In genomic region chr14:60250879-60251278, GRCm38 (mm10) we compare ENCODE assay signal across 8 mouse cellular contexts. TPM values are rescaled to one million over a fixed set of nuclear protein-coding genes. Genes with fewer than 3 reads are reported as not detected.
DNase-seq lines count a peak whose midpoint lies in the region; ATAC-seq lines count a peak whose summit lies in the region.

No protein-coding gene starts in this region.

- no peak for DNase-seq in heart, postnatal 10 days
- DNase-seq in limb, embryonic 11.5 days (ENCODE audit: low spot score): no peak
- DNase-seq in ovary, postnatal 10 days (ENCODE audit: low spot score): no peak
- DNase-seq in adrenal gland, adult 2 months: no peak

- H3K36me3 ChIP-seq in heart, embryonic 13.5 days: peaks cover 5% of the 10 kb centered on the region; the same call in 1 of the 2 replicates
- H3K36me3 ChIP-seq in embryonic facial prominence, embryonic 12.5 days: no peaks in the 10 kb centered on the region
- no peaks in the 10 kb centered on the region for H3K36me3 ChIP-seq in limb, embryonic 11.5 days (ENCODE audit: control insufficient read depth, insufficient read depth, low read length)
- H3K36me3 ChIP-seq in neural tube, embryonic 14.5 days (ENCODE audit: control insufficient read depth, insufficient read depth, low read length): no peaks in the 10 kb centered on the region

- intact Hi-C loops in heart, postnatal 10 days (cut with DNase I): loop anchor here (5.0 kb wide), 1 partner anchor 51 kb away; no protein-coding TSS in a partner anchor

- H3K9me3 ChIP-seq in heart, embryonic 13.5 days: no peaks in the 10 kb centered on the region
- no peaks in the 10 kb centered on the region for H3K9me3 ChIP-seq in embryonic facial prominence, embryonic 12.5 days
- H3K9me3 ChIP-seq in limb, embryonic 11.5 days (ENCODE audit: control insufficient read depth, low read length): no peaks in the 10 kb centered on the region
- H3K9me3 ChIP-seq in neural tube, embryonic 14.5 days (ENCODE audit: control insufficient read depth, low read length): no peaks in the 10 kb centered on the region

- no peaks in the 10 kb centered on the region for H3K27me3 ChIP-seq in heart, embryonic 13.5 days (replicated peaks)
- no peaks in the 10 kb centered on the region for H3K27me3 ChIP-seq in embryonic facial prominence, embryonic 12.5 days
- no peaks in the 10 kb centered on the region for H3K27me3 ChIP-seq in limb, embryonic 11.5 days (ENCODE audit: control insufficient read depth, insufficient read depth, low read length)
- no peaks in the 10 kb centered on the region for H3K27me3 ChIP-seq in neural tube, embryonic 14.5 days (ENCODE audit: control insufficient read depth, insufficient read depth, low read length)

- H3K9ac ChIP-seq in heart, embryonic 13.5 days: peak overlapping the region; percentile 96
- H3K9ac ChIP-seq in embryonic facial prominence, embryonic 12.5 days: peak overlapping the region; percentile 94
- H3K9ac ChIP-seq in limb, embryonic 11.5 days (ENCODE audit: low read length): peak overlapping the region; percentile 97
- peak overlapping the region; percentile 90 for H3K9ac ChIP-seq in neural tube, embryonic 14.5 days (replicated peaks; ENCODE audit: low read depth, low read length)

- peak; percentile 48; the same call in 1 of the 2 replicates for ATAC-seq in heart, embryonic 13.5 days (ENCODE audit: extremely low read depth, insufficient number of reproducible peaks, low FRiP score, low TSS enrichment)
- peak; percentile 22 for ATAC-seq in CD4-positive, CD25-positive, alpha-beta regulatory T cell, adult 4 months
- peak; percentile 55 for ATAC-seq in embryonic facial prominence, embryonic 12.5 days (ENCODE audit: insufficient number of reproducible peaks, insufficient read depth, low FRiP score, low TSS enrichment)
- ATAC-seq in limb, embryonic 11.5 days (ENCODE audit: insufficient number of reproducible peaks, low FRiP score, low TSS enrichment, low read depth): peak; percentile 65
- peak; percentile 75 for ATAC-seq in neural tube, embryonic 14.5 days (ENCODE audit: low read depth)

- peak overlapping the region; percentile 74 for H3K4me3 ChIP-seq in heart, embryonic 13.5 days
- peak overlapping the region; percentile 97 for H3K4me3 ChIP-seq in embryonic facial prominence, embryonic 12.5 days
- H3K4me3 ChIP-seq in limb, embryonic 11.5 days (ENCODE audit: low read depth, low read length): peak overlapping the region; percentile 97
- peak overlapping the region; percentile 96 for H3K4me3 ChIP-seq in neural tube, embryonic 14.5 days (ENCODE audit: low read depth, low read length)

- peaks cover 26% of the 10 kb centered on the region for H3K4me1 ChIP-seq in heart, embryonic 13.5 days
- H3K4me1 ChIP-seq in embryonic facial prominence, embryonic 12.5 days: peaks cover 17% of the 10 kb centered on the region
- no peaks in the 10 kb centered on the region for H3K4me1 ChIP-seq in limb, embryonic 11.5 days (ENCODE audit: control insufficient read depth, insufficient read depth, low read length)
- H3K4me1 ChIP-seq in neural tube, embryonic 14.5 days (ENCODE audit: control insufficient read depth, insufficient read depth, low read length): peaks cover 18% of the 10 kb centered on the region; the same call in 1 of the 2 replicates

- WGBS in heart, embryonic 13.5 days: under 1% methylated on average over 39 of the region's 39 CpGs
- WGBS in embryonic facial prominence, embryonic 12.5 days: under 1% methylated on average over 39 of the region's 39 CpGs
- under 1% methylated on average over 34 of the region's 39 CpGs for WGBS in limb, embryonic 11.5 days
- under 1% methylated on average over 39 of the region's 39 CpGs for whole genome bisulfite sequencing in neural tube, embryonic 14.5 days

- peak overlapping the region; percentile 93 for H3K4me2 ChIP-seq in heart, embryonic 13.5 days
- H3K4me2 ChIP-seq in embryonic facial prominence, embryonic 12.5 days (replicated peaks): peak overlapping the region; percentile 67
- peak overlapping the region; percentile 72 for H3K4me2 ChIP-seq in limb, embryonic 11.5 days (ENCODE audit: low read depth, severe bottlenecking)
- H3K4me2 ChIP-seq in neural tube, embryonic 14.5 days (ENCODE audit: low read depth, low read length): peak overlapping the region; percentile 53

- H3K27ac ChIP-seq in heart, embryonic 13.5 days (replicated peaks): peak overlapping the region; percentile 90
- H3K27ac ChIP-seq in embryonic facial prominence, embryonic 12.5 days: peak overlapping the region; percentile 84
- H3K27ac ChIP-seq in limb, embryonic 11.5 days (replicated peaks; ENCODE audit: low read depth, low read length): peak overlapping the region; percentile 62; the same call in 1 of the 2 replicates
- H3K27ac ChIP-seq in neural tube, embryonic 14.5 days (ENCODE audit: low read depth, low read length): peak overlapping the region; percentile 93

RNA-seq across cellular contexts. Expression of gene Nupl1, which starts 0.4 kb away (rescaled TPM):
- polyA plus RNA-seq in heart, embryonic 13.5 days (2015; fragmentation: Nextera tagmentation; extraction: Ambion mirVana): not detected in 2 replicates
- not detected for total RNA-seq in heart, postnatal 10 days (2021)
- polyA plus RNA-seq in CD4-positive, CD25-positive, alpha-beta regulatory T cell, adult 4 months (2017; shearing (Covaris generic)): under 1 TPM; 0.09 to 0.30 TPM
- not detected in 2 replicates for polyA plus RNA-seq in embryonic facial prominence, embryonic 12.5 days (2016; fragmentation: Nextera tagmentation; extraction: Ambion mirVana)
- not detected in 2 replicates for polyA plus RNA-seq in limb, embryonic 11.5 days (2014; fragmentation: Nextera tagmentation; extraction: Ambion mirVana)
- polyA plus RNA-seq in neural tube, embryonic 14.5 days (2014; fragmentation: Nextera tagmentation; extraction: Ambion mirVana): 0.07 TPM in 1 of 2 replicates, not detected in the other
- not detected for total RNA-seq in adrenal gland, adult 2 months (2021)
- polyA plus RNA-seq in adrenal gland, adult 2 months (2012; rRNA removed): not detected in 2 replicates

RNA-seq across cellular contexts. Expression of gene Gm49336, which starts 0.4 kb away (rescaled TPM):
- polyA plus RNA-seq in heart, embryonic 13.5 days (2015; fragmentation: Nextera tagmentation; extraction: Ambion mirVana): 30.6 and 33.7 TPM in 2 replicates
- 10 to 100 TPM; 41.8 to 43.0 TPM for total RNA-seq in heart, postnatal 10 days (2021)
- polyA plus RNA-seq in CD4-positive, CD25-positive, alpha-beta regulatory T cell, adult 4 months (2017; shearing (Covaris generic)): 10 to 100 TPM; 14.7 to 20.6 TPM
- 57.6 and 60.9 TPM in 2 replicates for polyA plus RNA-seq in embryonic facial prominence, embryonic 12.5 days (2016; fragmentation: Nextera tagmentation; extraction: Ambion mirVana)
- 67.0 and 69.9 TPM in 2 replicates for polyA plus RNA-seq in limb, embryonic 11.5 days (2014; fragmentation: Nextera tagmentation; extraction: Ambion mirVana)
- 70.0 and 81.2 TPM in 2 replicates for polyA plus RNA-seq in neural tube, embryonic 14.5 days (2014; fragmentation: Nextera tagmentation; extraction: Ambion mirVana)
- total RNA-seq in adrenal gland, adult 2 months (2021): 10 to 100 TPM; 28.3 to 40.2 TPM
- 11.0 and 14.8 TPM in 2 replicates for polyA plus RNA-seq in adrenal gland, adult 2 months (2012; rRNA removed)

RNA-seq across cellular contexts. Expression of gene Mtmr6, which starts 14.1 kb away (rescaled TPM):
- polyA plus RNA-seq in heart, embryonic 13.5 days (2015; fragmentation: Nextera tagmentation; extraction: Ambion mirVana): 24.0 and 24.3 TPM in 2 replicates
- 10 to 100 TPM; 31.7 to 32.0 TPM for total RNA-seq in heart, postnatal 10 days (2021)
- polyA plus RNA-seq in CD4-positive, CD25-positive, alpha-beta regulatory T cell, adult 4 months (2017; shearing (Covaris generic)): 10 to 100 TPM; 45.4 to 59.2 TPM
- polyA plus RNA-seq in embryonic facial prominence, embryonic 12.5 days (2016; fragmentation: Nextera tagmentation; extraction: Ambion mirVana): 35.1 and 35.8 TPM in 2 replicates
- 24.7 and 25.9 TPM in 2 replicates for polyA plus RNA-seq in limb, embryonic 11.5 days (2014; fragmentation: Nextera tagmentation; extraction: Ambion mirVana)
- 57.9 and 79.3 TPM in 2 replicates for polyA plus RNA-seq in neural tube, embryonic 14.5 days (2014; fragmentation: Nextera tagmentation; extraction: Ambion mirVana)
- 10 to 100 TPM; 38.6 to 53.6 TPM for total RNA-seq in adrenal gland, adult 2 months (2021)
- polyA plus RNA-seq in adrenal gland, adult 2 months (2012; rRNA removed): 8.4 and 9.7 TPM in 2 replicates

RNA-seq across cellular contexts. Expression of gene Atp8a2, which starts 53.9 kb away (rescaled TPM):
- 6.7 and 7.0 TPM in 2 replicates for polyA plus RNA-seq in heart, embryonic 13.5 days (2015; fragmentation: Nextera tagmentation; extraction: Ambion mirVana)
- total RNA-seq in heart, postnatal 10 days (2021): 1 to 10 TPM; 4.0 to 5.8 TPM
- polyA plus RNA-seq in CD4-positive, CD25-positive, alpha-beta regulatory T cell, adult 4 months (2017; shearing (Covaris generic)): 1 to 10 TPM in 1 of 2 experiments, under 1 TPM in 1; 0.98 to 1.9 TPM
- 6.1 and 9.0 TPM in 2 replicates for polyA plus RNA-seq in embryonic facial prominence, embryonic 12.5 days (2016; fragmentation: Nextera tagmentation; extraction: Ambion mirVana)
- polyA plus RNA-seq in limb, embryonic 11.5 days (2014; fragmentation: Nextera tagmentation; extraction: Ambion mirVana): 2.7 and 3.5 TPM in 2 replicates
- polyA plus RNA-seq in neural tube, embryonic 14.5 days (2014; fragmentation: Nextera tagmentation; extraction: Ambion mirVana): 50.0 and 51.5 TPM in 2 replicates
- 1 to 10 TPM in 1 of 2 experiments, under 1 TPM in 1; 0.76 to 1.2 TPM for total RNA-seq in adrenal gland, adult 2 months (2021)
- polyA plus RNA-seq in adrenal gland, adult 2 months (2012; rRNA removed): 0.15 and 0.17 TPM in 2 replicates

Comparison
In these comparisons a context has a peak if more than half of its experiments do, and no peak if none do; other contexts are left out.
1. ATAC-seq: peak in every context shown above with its lines; median percentile 75 in neural tube, embryonic 14.5 days; 65 in limb, embryonic 11.5 days; 55 in embryonic facial prominence, embryonic 12.5 days; 48 in heart, embryonic 13.5 days; 22 in CD4-positive, CD25-positive, alpha-beta regulatory T cell, adult 4 months.